Mouse (Mus musculus): ENCODE data around the gene Whamm.

Whamm gene

GRCm38 (mm10) chr7:81571108-81571940 lies at the start of gene Whamm:
Gene Whamm (plus strand): TSS chr7:81571266.
- DNase-seq (ENCODE audit: low read depth, low spot score) = peak; percentile 97

- peak; percentile 99 for DNase-seq (ENCODE audit: low read depth, low spot score)
Observed at GRCm38 (mm10) chr7:81523008-81523662, 47.9 kb upstream of the Whamm start.

- DNase-seq (ENCODE audit: low read depth, low spot score) = no peak
Observed at GRCm38 (mm10) chr7:81523663-81524017, 47.4 kb upstream of the Whamm start.

- no peak for DNase-seq (ENCODE audit: low read depth, low spot score)
Observed at GRCm38 (mm10) chr7:81528918-81529317, 42.1 kb upstream of the Whamm start.

DNA sequence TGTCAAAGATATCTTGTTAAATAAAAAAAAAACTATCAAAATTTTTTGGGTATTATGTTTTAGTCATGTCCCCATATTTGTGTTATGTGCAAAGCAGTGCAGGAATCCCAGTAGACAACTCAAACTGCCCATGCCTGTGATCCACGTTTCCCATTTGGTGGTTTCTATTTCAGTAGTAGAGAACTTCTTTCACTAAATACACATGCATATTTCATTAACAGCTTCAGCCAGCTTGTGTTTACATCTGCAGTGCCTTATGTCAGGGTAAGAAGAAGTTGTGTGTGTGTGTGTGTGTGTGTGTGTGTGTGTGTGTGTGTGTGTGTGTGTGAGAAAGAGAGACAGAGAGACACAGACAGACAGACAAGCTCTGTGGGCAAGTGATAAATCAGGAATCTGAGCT lies 39.6 kb upstream of the Whamm start:
- no peak for DNase-seq (ENCODE audit: low read depth, low spot score)

DNA sequence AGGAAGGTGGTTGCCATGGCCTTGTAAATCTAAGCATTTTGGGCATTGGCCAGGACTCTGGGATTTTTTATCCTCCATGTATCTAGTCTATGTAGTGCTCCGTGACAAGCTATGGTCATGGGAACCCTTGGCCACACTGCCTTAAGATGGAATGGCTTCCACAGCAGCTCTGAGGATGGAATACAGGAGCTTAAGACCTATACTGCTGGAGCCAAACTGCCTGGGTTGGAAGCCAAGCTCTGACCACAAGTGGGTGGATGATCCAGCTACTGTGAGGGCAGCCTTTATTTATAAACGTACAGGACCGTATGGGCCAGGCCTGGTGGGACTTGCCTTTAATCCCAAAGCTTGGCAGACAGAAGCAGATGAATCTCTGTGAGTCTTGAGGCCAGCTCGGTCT lies 34.6 kb upstream of the Whamm start:
- DNase-seq (ENCODE audit: low read depth, low spot score) = no peak

GRCm38 (mm10) chr7:81538070-81538675 lies 32.9 kb upstream of the Whamm start:
- DNase-seq (ENCODE audit: low read depth, low spot score) = no peak

- DNase-seq (ENCODE audit: low read depth, low spot score) = peak; percentile 55
Observed at GRCm38 (mm10) chr7:81539565-81539964, 31.5 kb upstream of the Whamm start.

DNA sequence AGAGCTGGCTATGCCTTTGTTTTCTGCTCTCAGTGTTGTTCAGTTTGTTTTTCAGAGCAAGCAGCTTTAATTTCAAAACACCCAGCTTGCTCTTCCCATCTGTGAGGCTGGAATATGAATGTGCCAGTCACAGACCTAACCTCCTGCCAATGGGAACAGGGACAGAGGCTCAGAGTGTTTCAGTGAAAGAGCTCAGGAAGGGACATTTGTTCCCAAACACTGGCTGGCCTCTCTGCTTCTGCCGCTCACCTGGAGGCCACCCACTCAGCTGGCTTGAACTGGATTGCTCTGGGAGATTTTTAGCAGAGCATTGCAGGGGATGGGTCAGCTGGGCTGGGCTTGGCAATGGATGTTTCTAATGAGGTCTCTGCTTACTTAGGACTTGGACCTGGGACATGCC lies 30.1 kb upstream of the Whamm start:
- DNase-seq (ENCODE audit: low read depth, low spot score) = no peak

DNA sequence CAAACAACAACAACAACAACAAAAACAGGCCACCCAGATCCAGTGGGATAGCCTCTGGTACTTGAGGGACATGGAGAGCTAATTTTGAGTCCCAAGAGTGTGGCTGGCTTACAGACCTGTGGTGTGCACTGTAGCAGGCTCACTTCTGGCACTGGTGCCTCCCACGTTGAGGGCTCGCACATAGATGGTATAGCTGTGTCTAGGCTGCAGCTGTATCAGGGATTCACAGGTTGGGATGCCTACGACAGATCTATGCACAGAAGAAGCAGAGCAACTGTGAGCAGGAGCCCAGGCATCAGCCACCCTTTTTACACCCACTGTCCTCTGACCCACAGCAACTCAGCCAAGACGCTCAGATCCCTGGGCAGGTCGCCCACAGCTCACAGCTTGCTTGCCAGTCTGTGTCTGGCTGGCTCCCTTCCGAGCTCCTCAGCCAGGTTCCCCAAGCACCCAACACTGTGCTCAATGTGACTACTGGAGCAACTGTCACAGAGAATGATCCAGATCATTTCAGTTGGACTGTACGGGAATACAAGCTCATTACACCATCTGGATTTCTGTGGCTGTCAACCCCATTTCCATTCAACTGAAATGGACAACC lies 29.0 kb upstream of the Whamm start:
- no peak for DNase-seq (ENCODE audit: low read depth, low spot score)

GRCm38 (mm10) chr7:81542934-81543333 lies 28.1 kb upstream of the Whamm start:
- no peak for DNase-seq (ENCODE audit: low read depth, low spot score)

DNA sequence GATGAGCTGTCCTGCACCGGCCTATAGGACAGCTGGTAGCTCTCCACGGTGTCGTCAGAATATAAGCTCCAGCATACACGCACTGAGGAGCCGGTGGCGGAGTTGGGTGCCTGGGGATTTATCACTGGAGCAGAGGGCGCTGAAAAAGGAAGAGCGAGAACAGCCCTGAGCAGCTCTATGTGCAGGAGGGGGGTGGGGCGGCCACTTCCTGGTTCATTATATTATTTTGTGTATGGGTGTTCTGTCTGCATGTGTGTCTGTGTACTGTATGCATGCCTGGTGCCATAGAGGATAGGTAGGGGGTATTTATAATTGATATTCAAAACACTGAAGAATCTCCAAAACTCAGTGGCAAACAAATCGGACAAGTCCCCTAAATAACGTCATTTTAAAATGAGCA lies 22.2 kb upstream of the Whamm start:
- DNase-seq (ENCODE audit: low read depth, low spot score) = no peak

GRCm38 (mm10) chr7:81553589-81553988 lies 17.5 kb upstream of the Whamm start:
- no peak for DNase-seq (ENCODE audit: low read depth, low spot score)

- DNase-seq (ENCODE audit: low read depth, low spot score) = peak; percentile 81
Observed at GRCm38 (mm10) chr7:81554369-81554768, 16.7 kb upstream of the Whamm start.

DNA sequence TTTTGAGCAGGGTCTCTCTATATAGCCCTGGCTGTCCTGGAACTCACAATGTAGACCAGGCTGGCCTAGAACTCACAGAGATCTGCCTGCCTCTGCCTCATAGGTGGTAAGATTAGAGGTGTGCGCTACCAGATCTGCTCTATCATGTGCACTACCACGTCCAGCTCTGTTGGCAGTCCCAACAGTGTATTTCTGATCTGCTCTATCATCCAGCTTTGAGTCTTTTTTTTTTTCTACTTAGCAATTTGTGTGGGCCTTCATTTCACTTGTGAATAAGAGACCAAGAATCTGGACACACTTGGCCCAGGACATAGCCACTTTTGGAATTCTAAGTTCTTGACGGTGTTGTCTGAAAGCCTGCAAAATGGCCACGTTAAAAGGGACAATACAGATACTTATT lies 14.2 kb upstream of the Whamm start:
- no peak for DNase-seq (ENCODE audit: low read depth, low spot score)

DNA sequence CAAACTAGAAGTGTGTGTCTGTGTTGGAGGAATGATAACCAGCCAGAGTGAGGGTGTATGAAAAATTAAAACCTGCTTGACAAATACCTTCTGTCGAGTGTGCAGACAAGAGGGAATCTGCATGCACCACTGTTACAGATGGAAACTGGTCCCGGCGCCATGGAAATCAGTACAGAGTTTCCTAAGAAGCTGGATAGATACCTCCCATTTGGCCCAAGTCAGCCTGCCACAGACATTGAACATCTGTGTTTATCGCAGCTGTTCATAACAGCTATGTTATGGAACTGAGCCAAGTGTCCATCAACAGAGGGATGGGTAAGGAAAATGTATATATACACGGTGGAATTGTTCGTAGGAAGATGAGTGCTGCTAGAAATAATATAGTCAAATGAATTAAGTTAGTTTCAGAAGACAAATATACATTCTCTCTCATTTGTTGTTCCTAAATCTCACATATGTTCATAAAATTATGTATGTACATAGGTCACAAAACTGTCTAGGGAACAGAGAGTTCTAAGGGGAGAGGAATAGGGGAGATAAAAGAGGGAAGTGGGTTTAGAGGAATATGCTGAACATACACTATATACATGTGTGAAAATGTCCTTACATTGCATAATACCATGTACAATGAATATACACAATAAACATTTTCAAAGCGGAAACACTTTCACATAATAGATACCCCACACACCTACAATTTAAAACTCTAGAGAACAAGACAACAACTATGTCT lies 13.6 kb upstream of the Whamm start:
- DNase-seq (ENCODE audit: low read depth, low spot score) = no peak

DNA sequence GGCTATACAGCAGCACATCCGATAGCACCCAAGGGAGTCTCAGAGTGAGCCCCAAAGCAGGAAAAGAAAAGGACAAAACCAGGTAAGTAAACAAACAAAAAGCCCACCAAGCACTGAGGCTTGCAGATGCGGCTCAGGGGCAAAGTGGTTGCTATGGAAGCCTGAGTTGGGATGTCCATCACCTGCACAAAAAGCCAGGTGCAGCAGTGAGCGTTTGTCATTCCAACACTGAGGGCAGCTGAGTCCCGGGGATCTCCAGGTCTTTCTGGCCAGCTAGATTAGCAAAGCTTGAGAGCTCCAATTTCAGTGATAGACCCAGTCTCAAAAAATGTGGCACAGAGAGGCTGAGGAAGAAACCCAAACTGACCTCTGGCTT lies 13.1 kb upstream of the Whamm start:
- DNase-seq (ENCODE audit: low read depth, low spot score) = no peak

DNA sequence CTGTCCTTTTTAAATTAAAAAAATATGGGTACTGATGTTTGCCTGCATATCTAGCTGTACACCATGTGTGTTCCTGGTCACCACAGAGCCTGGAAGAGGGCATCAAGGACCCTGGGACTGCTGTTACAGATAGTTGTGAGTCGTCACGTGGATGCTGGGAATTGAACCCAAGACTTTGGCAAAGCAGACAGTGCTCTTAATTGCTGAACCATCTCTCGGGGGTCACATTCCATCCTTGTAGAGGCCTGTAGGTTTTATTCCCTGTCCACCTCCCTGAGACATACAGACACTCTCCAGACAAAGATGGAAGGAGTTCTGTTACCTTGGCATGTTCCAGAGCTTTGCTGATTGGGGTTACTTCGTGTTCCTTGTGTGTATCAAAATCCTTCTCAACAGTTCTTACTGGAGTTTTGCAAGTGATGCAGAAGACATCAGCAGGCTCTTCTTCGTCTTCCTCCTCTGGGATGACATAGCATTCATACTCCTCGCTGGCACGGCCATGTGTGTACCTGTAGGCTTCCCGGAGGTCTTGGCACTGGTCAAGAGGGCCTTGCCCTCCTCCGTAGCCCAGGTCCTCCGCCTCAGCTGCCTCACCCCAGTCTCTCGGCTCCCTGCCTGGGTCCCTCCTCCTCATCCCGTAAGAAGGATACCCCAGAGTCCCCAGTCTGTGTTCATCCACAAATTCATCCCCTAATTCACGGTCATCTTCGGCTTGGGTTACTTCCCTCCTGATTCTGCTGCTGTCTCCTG lies 11.7 kb upstream of the Whamm start:
- DNase-seq (ENCODE audit: low read depth, low spot score) = no peak

- no peak for DNase-seq (ENCODE audit: low read depth, low spot score)
Observed at GRCm38 (mm10) chr7:81560101-81561049, 10.7 kb upstream of the Whamm start.

DNA sequence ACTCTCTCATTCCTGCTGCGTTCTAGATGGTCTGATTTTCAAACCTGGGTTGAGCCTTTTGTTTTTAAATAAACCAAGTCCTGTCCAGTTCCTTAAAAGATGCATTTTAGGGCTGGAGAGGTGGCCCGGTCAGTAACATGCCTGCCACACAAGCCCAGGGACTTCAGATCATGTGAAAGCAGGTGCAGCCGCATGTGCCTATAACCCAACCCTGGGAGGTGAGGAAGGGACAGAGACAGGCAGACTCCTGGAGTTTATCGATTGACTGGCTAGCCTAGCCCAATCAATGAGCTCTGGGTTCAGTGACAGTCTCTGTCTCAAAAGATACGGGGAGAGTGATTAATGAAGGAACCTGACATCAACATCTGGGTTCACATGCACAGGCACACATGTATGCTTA lies 9.9 kb upstream of the Whamm start:
- DNase-seq (ENCODE audit: low read depth, low spot score) = no peak
